Mouse (Mus musculus) ovary, adult 10 weeks (tissue): ENCODE measurements around the gene Btnl6. TPM values are rescaled to one million over a fixed set of nuclear protein-coding genes. Genes with fewer than 3 reads are reported as not detected.

Experiments used
- polyA plus RNA-seq: library from polyadenylated mRNA; stranded (reverse); fragments of 350-450 nt; fragmentation: Illumina TruSeq; extraction: RNeasy Lipid Tissue Mini Kit (QIAGEN cat#74804); gene quantifications from one replicate; pipeline ENCODE4 v1.2.3, GENCODE M21; 2014

The Btnl6 gene
- not detected for polyA plus RNA-seq

GRCm38 (mm10) chr17:34517252-34517651, at the start of gene Btnl6:
Btnl6 (minus strand) TSS chr17:34517352.

GRCm38 (mm10) chr17:34564003-34564421, 46.9 kb upstream of the Btnl6 start, which contains the start of gene Notch4:
Notch4 (plus strand) TSS chr17:34564268.

GRCm38 (mm10) chr17:34477238-34478013, 39.7 kb downstream of the Btnl6 start, which contains the start of gene Btnl4:
Btnl4 (minus strand) TSS chr17:34477318.

Other genes starting within 250 kb of the Btnl6 start
- 106 TPM for gene H2-Aa, start 229.5 kb downstream of the Btnl6 start, polyA plus RNA-seq
- 4.0 TPM for gene H2-Eb1, start 211.5 kb downstream of the Btnl6 start, polyA plus RNA-seq
- 0.17 TPM for gene H2-Eb2, start 191.7 kb downstream of the Btnl6 start, polyA plus RNA-seq
- gene Btnl2, start 162.5 kb downstream of the Btnl6 start, polyA plus RNA-seq = 0.97 TPM
- gene Btnl1, start 140.2 kb downstream of the Btnl6 start, polyA plus RNA-seq = 0.20 TPM
- gene BC051142, start 118.5 kb downstream of the Btnl6 start, polyA plus RNA-seq = 1.8 TPM
- gene Btnl4, start 40.0 kb downstream of the Btnl6 start, polyA plus RNA-seq = not detected
- 0.40 TPM for gene Notch4, start 46.9 kb upstream of the Btnl6 start, polyA plus RNA-seq
- 1.7 TPM for gene Gpsm3, start 72.5 kb upstream of the Btnl6 start, polyA plus RNA-seq
- gene Pbx2, start 73.9 kb upstream of the Btnl6 start, polyA plus RNA-seq = 26.5 TPM
- not detected for gene Ager, start 80.5 kb upstream of the Btnl6 start, polyA plus RNA-seq
- 35.5 TPM for gene Rnf5, start 86.3 kb upstream of the Btnl6 start, polyA plus RNA-seq
- gene Agpat1, start 86.9 kb upstream of the Btnl6 start, polyA plus RNA-seq = 1.9 TPM
- 0.66 TPM for gene Egfl8, start 98.6 kb upstream of the Btnl6 start, polyA plus RNA-seq
- 3.4 TPM for gene Ppt2, start 111.2 kb upstream of the Btnl6 start, polyA plus RNA-seq
- gene Prrt1, start 112.2 kb upstream of the Btnl6 start, polyA plus RNA-seq = 1.5 TPM
- 9.4 TPM for gene Fkbpl, start 127.4 kb upstream of the Btnl6 start, polyA plus RNA-seq
- 2.5 TPM for gene Atf6b, start 129.8 kb upstream of the Btnl6 start, polyA plus RNA-seq
- 0.06 TPM for gene Tnxb, start 153.2 kb upstream of the Btnl6 start, polyA plus RNA-seq
- gene C4b, start 226.5 kb upstream of the Btnl6 start, polyA plus RNA-seq = 1.7 TPM